Mouse (Mus musculus) right cerebral cortex, postnatal 4 days (tissue): Measurements from ENCODE around the gene Rhd.
"Not testable (repeated sequence)": the region's sequence is repeated elsewhere in the genome, so short reads cannot be mapped to it uniquely, and the experiment has no call there.

ENCODE experiments used
- DNase-seq: peaks from one replicate; pipeline ENCODE4 v3.0.0-alpha.2; 2022

The Rhd gene

DNA sequence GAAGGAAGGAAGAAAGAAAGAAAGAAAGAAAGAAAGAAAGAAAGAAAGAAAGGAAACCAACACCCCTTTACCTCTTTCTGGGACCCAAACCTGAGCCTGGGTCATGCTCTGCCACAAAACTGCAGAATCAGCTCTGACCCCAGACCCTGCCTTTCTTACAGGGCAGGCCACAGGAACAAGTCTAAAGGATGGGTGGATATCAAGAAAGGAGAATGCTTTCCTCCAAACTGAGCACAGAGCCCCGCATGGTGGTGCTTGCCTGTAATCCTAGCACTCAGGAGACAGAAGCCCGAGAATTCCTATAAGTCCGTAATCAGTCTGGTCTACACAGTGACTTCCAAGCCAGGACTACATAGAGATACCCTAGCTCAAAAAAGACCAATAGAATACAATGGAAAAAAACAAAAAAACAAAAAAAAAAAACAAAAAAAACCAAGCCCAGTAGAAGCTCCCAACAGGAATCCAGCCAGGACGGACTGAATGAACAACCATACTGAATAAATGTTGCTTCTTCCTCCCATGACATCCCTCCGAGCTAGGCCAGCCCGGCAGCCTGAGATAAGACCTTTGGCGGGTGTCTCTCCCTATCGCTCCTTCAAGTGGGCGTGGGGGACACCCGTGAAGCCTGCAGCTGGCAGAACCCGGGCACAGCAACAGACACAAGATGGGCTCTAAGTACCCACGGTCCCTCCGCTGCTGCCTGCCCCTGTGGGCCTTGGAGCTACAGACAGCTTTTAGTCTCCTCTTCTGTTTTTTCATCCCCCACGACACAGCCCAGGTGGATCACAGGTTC, at the start of gene Rhd:
Gene Rhd (plus strand): TSS at position 600 of the 793 bp plus-strand sequence.
- no peak for DNase-seq

DNA sequence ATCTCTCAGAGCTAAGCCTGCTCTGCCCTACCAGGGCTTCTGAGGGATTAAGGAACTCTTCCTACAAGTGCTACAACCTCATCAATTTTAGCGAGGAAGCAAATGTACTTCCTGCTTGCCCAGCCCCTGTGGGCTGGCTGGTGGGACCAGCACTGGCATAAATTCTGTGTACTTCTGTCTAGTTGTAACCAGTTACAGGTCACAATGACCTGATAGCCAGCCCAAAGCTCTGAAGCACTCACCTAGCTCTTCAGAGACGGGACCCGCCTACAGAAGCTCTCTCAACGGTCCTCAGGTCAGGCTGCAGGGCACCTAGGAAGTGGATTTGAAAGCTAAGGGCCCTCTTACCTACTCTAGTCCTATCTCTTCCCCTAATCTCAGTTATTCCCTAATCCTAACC, 46.6 kb upstream of the Rhd start:
- no peak for DNase-seq

DNA sequence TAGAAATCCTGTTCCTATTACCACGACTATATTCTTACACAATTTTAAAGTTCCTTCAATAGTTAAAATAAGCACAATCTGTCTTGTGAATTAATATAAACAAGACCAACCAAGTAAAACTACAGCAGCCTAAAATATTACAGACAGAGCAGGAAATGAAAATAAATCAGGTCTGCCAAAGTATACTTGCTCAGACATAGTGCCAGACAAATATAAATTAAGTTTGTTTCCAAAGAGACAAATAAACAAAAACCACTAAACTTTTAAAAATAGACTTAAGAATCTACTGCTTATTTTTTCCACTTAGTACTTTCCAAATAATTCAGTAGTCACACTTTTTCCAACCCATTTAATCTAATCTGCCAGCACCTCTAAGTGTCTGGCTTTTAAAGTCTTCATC, 43.3 kb upstream of the Rhd start:
- no peak for DNase-seq

DNA sequence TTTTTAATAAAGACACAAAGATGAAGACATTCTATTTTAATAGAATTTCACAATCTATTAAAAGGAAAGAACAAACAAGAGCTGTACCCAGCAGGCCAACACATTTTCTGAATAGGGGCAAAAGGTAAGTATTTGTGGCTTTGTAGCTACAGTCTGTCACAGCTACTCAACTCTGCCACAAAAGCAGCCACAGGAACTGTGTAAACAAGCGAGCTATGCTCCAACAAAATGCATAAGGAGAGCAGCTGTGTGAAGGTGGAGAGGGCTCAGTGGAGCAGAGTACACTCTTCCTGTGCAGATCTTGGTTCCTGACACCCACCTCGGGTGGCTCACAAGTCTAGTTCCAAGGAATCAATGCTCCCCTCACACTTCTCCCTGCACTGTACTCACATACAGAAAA, 40.8 kb upstream of the Rhd start:
- no peak for DNase-seq

DNA sequence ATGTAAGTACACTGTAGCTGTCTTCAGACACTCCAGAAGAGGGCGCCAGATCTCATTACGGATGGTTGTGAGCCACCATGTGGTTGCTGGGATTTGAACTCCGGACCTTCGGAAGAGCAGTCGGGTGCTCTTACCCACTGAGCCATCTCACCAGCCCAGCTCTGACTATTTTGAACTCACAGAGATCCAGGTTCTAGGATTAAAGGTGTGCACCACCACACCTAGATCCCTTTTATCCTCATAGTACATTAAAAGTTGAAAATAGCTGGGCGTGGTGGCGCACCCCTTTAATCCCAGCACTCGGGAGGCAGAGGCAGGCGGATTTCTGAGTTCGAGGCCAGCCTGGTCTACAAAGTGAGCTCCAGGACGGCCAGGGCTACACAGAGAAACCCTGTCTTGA, 38.5 kb upstream of the Rhd start:
- DNase-seq: not testable (repeated sequence)

DNA sequence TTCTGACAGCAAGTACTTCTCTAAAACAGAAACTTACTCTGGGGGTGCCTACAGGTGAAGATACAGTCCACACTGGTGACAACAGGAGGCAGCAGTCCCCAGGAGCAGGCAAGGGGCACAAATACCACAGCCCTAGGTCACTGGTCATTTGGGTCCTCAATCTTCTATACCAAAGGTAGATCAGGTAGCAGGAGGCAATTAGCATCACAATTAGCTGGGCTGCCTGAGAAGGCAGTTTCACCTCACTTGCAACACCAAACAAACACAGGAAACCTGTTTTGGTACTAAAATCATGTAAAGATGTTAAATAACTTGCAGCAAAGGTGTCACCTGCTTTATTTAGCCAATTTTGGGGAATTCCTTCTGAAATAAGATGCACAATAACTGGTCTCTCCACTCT, 38.0 kb upstream of the Rhd start:
- DNase-seq: no peak

DNA sequence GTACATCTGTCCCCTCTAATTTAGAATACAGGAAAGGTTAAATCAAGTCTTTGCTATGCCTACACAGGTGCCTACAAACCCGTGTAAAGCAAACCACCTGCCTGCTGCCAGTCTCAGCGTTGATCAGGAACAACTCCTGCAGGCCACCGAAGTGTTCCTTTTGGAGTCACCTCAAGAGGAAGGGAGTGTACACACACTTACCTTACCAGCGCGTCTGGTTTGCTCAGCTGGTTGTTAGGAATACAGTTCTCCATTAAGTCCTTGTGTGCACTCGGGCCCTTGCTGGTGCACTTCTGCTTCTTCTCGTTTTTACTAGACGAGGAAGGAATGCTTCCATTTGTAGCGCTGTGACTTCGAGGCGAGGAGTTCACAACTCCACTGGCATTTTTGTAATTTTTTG, 36.5 kb upstream of the Rhd start:
- DNase-seq: no peak

- DNase-seq: no peak
Observed at GRCm38 (mm10) chr4:134831934-134832333, 32.4 kb upstream of the Rhd start.

GRCm38 (mm10) chr4:134835486-134835885, 28.9 kb upstream of the Rhd start:
- DNase-seq: no peak

DNA sequence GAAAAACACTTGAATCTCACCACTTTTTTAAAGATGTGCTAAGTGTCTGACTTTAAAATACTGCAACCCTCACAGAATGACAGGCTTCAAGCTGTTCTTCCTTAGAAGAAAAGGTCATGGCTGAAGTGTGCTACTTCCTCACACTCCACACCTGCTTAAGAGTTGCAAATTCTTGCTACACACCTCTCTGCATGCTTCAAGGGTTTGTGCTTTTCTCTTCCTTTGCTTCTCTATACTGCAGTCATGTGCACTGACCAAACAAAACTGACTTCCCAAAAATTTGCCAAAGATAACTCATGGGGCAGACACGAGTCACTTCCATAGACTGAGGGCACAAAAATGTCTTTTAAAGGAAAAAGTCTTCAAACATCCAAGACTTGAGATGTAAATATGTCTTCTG, 26.1 kb upstream of the Rhd start:
- no peak for DNase-seq

- not testable (repeated sequence) for DNase-seq
Observed at GRCm38 (mm10) chr4:134838706-134839105, 25.6 kb upstream of the Rhd start.

- no peak for DNase-seq
Observed at GRCm38 (mm10) chr4:134840231-134840630, 24.1 kb upstream of the Rhd start.

DNA sequence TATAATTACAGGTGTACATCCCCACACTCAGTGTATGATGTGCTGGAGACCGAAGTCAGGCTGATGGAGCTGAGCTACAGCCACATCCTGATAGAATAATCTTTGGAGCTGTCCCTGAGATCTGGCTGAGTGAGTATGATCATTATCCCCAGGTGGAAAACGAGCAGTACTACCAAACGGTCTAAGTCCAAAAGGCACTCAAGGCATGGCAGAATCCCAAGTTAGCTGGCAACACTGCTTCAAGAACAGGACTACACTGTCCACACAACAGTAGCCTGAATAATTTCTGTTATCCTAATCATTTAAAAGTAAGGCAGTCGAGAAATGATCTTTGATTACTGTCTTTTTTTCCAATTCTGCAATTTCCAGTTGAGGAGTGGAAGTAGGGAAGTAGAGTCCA, 20.8 kb upstream of the Rhd start:
- no peak for DNase-seq

- DNase-seq: no peak
Observed at GRCm38 (mm10) chr4:134847587-134847986, 16.7 kb upstream of the Rhd start.

DNA sequence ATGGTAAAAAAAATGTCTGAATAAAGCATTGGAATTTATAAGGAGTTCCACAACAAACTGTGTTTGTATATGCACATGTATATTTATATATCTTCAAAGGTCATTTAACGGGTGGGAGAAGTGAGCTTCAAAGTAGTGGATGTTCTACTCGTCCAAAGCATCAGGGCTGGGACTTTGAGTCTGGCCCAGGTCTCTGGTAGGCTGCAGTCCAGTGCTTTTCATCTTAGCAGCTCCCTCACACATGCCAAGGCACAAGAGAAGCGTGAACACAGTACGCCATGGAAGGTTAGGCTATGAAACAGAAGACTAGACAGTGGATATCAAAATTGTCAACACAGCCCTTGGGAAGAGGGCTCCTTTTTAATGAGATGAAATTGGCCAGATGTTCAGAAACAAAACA, 13.8 kb upstream of the Rhd start:
- DNase-seq: no peak

GRCm38 (mm10) chr4:134851236-134851635, 13.1 kb upstream of the Rhd start:
- DNase-seq: no peak

DNA sequence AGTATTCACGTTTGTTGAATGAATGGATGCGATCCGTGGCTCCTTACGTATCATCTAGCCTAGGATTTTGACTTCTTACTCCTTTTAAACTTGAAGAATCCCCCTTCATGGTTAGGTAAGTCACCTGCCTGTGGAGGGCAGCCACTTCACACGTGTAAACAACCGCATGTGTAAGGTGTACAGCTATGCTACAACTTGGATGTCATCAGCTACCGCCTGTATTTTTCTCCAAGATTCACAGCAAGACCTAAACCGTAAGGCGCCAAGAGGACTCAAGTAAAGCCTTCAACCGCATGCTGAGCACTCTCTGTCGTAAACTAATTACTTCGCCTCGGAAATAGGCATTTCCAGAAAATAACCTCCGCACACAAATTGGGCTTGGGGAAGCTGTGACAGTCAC, 12.5 kb upstream of the Rhd start:
- no peak for DNase-seq

DNA sequence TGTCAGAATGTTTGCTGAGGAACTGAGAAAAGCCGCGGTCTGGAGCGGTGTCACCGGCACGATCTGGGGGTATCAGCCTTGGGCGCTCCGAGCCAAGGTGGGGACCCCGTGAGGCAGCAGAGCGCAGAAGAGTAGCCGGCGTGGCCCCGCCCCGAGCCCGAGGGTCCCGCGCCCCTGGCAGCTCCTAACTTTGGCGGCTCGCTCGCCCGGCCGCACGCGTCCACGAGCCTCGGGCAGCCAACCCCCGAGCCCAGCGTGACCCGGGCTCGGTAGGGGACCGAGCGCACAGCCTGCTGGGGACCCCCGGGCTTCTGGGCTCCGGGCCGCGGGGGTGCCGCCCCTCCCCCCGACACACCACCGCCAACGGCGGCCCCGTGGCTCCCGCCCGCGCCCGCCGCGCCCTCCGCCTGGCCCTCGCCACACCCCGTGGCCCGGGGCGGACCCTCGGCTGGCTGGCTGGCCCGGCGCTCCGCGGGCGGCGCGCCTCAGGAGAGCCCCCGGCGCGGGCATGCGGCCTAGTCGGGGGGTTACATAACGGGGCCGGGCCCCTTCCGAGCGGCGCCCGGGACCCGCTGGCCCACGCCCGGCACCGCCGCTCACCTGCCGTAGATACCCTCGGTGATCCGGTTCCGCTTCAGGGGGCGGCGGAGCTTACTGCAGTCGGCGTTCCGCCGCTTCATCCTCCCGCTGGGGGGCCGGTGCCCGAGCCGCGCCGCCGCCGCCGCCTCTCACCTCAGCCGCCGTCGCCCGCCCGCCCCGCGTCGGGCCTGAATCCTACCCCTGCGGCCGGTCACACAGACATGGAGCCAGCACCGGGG, 11.7 kb upstream of the Rhd start:
- DNase-seq: peak; percentile 54

DNA sequence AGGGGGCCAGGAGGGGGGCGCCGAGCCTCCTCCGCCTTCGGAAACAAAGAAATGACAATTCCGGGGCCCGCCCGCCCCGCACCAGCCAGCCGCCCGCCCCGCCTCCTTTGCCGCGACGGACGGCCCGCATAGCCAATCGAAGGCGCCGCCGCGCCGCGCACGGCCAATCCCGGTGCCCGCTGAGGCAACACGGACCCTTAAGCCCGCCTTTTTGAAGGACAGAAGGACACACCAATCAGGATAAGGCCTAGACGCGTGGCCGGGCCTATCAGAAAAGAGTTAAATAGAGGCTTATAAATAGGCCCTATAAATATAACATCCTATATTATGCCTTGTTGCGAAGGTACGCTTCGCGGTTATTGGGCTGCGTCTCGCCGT, 11.1 kb upstream of the Rhd start, which contains the start of gene Maco1:
Gene Maco1 (minus strand): TSS at position 87 of the 378 bp plus-strand sequence.
- peak; percentile 99 for DNase-seq

DNA sequence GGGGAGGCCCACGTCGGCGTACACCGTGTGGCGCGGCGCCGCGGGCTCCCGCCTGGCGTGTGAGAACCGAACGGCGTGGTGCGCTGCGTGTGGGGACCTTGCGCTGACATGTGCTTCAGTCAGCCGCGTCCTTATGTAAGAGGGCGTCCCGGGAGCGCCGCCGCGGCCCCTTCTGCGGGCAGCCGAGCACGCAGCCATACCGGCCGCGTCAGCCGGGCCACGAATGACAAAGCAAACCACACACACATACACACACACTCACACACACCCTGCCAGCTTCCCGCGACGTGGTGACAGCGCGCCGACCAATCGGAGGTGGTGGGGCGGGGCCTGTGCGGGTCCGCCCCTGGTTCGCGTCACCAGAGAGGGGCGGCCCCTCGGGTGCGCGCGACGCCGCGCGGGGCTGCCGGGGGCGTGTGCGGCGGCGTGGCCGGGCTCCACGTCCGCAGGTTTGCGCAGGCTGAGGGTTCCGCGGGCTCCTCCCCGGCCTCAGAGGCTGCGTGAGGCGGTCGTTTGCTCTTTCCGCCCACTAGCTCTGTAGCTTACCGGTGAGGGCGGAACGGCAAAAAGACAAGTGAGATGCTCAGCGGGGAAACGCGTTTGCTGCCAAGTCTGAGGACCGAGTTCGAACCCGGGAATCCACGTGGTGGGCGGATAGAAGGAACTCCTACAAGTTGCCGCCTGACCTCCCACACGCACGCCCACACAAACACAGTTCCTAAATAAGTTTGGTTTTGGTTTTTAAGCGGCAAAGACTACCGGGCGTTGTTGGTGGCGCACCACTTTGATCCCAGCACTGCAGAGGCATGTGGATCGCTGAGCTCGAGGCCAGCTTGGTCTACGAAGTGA, 10.5 kb upstream of the Rhd start:
- DNase-seq: peak; percentile 93

GRCm38 (mm10) chr4:134855371-134855770, 9.0 kb upstream of the Rhd start:
- no peak for DNase-seq

- DNase-seq: no peak
Observed at GRCm38 (mm10) chr4:134856056-134856455, 8.3 kb upstream of the Rhd start.

DNA sequence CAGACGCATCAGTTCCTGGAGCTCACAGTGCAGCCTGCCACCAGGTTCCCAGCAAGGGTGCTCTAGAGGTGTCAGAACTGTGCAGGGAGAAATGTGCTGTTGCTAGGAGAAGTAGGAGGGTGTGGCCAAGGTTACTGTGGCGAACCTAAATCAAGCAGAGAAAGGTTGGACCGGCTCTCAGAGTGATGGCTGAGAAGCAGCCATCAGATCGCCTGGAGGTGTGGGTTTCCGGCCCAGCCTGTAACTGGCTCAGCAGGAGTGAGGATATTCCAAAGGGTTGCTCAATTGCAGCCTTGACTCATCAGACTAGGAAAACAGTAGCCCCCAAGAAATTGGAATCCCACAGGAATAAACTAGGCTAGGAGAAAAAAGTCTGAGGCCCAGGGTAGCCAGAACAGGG, 7.8 kb upstream of the Rhd start:
- DNase-seq: no peak
